Mouse (Mus musculus): ENCODE results near the gene Tas2r135. TPM values are rescaled to one million over a fixed set of nuclear protein-coding genes. Genes with fewer than 3 reads are reported as not detected.

Tas2r135 gene
- total and polyA plus RNA-seq, 3 experiments = 0.62 to 4.4 TPM; not detected in 1

DNA sequence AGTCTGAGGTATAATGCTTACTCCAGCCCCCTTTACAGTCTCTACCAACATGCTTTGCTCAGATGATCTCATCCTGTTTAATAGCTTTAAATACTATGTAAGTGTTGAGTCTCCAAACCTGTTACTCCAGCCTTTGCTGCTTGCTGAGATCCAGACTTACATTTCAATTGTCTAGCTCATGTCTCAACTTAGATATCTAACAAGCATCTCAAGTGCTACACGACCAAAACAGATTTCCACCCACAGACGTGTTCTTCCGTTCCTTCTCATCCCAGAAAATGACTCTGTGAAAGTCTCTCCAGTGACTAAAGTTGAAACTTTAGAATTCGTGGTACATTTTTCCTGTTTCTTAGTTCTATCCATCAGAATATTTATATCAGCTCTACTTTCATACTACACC is 21.1 kb downstream of the Tas2r135 start:
- no peak for DNase-seq

DNA sequence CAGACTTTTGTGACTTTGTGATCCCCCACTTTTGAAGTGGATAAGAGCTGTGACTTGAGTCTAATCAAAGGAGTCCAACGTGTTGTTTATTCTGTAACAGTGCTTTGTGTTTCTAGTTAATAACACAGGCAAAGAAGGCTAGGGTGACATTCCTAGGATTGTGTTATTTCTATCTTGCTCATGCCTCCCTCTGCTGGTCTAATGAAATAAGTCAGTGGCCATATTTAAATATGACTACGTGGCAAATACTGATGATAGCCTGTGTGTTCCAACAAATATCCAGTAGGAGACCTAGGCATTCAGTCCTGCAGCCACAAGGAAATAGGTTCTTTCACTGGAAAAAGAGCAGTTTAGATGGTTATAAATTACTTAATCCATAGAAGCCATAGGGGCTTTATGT is 28.3 kb downstream of the Tas2r135 start:
- no peak for DNase-seq

DNA sequence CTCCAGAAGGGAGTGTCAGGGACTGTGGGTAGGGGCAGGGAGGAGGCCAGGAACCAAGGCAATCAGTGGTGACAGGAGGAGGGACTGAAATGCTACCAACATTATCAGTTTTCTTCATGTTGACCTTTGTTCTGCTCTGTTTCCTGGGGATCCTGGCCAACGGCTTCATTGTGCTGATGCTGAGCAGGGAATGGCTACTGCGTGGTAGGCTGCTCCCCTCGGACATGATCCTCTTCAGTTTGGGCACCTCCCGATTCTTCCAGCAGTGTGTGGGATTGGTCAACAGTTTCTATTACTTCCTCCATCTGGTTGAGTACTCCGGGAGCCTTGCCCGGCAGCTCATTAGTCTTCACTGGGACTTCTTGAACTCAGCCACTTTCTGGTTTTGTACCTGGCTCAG is 29.2 kb downstream of the Tas2r135 start, which contains the start of gene Tas2r126:
Tas2r126 (plus strand) TSS at position 90 of the 400 bp plus-strand sequence.
- DNase-seq = peak; percentile 18

DNA sequence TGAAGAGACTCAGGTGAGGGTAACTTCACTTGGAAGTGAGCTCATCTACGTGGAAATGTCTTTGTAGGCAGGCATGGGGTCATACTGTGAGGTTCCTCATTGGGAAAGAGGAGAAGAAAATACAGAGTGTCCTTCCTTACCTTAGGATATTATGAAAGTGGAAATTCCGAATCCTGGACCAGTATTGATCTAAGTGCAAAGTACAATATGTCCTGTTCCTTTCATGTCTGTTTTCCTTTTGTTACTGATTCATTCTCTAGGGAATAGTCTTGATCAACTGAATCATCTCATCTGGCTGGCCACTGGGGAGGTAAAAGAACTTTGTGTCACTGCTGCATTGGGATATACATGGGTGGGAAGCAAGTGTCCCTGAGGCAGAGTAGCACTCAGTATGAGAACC is 30.3 kb downstream of the Tas2r135 start:
- no peak for DNase-seq

DNA sequence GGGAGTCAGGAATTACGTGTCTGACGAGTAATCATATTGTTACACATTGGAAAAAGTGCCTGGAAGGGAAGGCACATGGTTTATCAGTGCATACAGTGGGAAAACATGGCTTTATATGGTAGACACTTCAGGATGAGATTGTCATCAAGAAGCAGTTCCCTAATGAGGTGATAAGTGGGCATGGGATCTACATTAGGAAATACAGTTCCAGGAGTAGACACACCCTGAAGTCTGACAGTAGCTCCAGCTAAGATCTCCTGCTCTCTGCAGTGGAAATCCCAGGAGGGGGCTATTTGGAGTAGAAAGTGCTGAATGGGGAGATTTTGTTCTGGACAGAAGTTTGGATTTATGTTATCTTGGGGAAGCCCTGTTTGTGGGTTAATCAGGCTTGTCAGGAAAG is 36.2 kb downstream of the Tas2r135 start:
- no peak for DNase-seq

DNA sequence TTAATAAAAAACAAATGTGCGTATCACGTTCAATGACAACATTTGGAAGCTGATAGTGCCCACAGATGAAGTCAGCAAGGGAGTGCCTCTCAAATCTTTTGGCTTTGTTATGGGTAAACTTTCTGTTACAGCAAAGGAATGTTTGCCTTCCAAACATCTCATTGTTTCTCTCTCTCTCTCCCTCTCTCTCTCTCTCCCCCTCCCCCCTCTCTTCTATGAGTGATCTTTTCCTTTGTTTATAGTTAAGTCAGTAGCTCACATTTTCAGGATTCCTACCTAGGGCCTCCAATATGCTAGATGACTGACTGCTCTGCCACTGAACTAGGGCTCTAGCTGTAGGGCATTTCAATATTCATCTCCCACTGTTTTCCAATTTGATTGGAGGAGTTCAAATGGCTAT is 39.3 kb downstream of the Tas2r135 start:
- no peak for DNase-seq

DNA sequence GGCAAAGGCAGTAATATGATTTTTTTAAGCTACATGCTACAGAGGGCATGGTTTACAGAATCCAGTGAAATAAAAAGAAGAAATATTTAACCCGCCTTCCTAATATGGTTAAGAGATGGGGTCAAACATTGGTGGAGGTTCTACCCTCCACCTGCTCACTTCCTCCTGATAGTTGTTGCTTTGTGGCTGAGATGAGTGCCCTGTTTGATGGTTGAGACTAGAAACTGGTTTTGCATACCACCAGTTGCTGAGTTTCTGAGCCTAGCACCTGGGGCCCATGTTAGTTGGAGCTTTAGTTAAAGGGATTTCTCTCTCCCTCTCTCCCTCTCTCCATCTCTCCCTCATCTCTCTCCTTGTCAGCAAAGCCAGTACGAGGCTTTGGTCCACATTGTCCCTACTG is 42.1 kb downstream of the Tas2r135 start:
- DNase-seq = no peak

Other genes starting within 250 kb of the Tas2r135 start
- gene Tas2r144, start 190.1 kb upstream of the Tas2r135 start, total RNA-seq (2021) = not detected
- not detected in 2 replicates for gene Tas2r144, start 190.1 kb upstream of the Tas2r135 start, polyA plus RNA-seq (2012; rRNA removed)
- 100 to 1,000 TPM; 104 to 312 TPM for gene Gstk1, start 159.5 kb upstream of the Tas2r135 start, total RNA-seq (2021)
- 78.8 and 113 TPM in 2 replicates for gene Gstk1, start 159.5 kb upstream of the Tas2r135 start, polyA plus RNA-seq (2012; rRNA removed)
- 1 to 10 TPM in 1 of 2 experiments, under 1 TPM in 1; 0.35 to 3.2 TPM for gene Tmem139, start 143.5 kb upstream of the Tas2r135 start, total RNA-seq (2021)
- 0.17 and 0.30 TPM in 2 replicates for gene Tmem139, start 143.5 kb upstream of the Tas2r135 start, polyA plus RNA-seq (2012; rRNA removed)
- gene Casp2, start 140.4 kb upstream of the Tas2r135 start, total RNA-seq (2021) = 10 to 100 TPM; 16.5 to 20.2 TPM
- gene Casp2, start 140.4 kb upstream of the Tas2r135 start, polyA plus RNA-seq (2012; rRNA removed) = 9.1 and 12.9 TPM in 2 replicates
- gene Clcn1, start 118.7 kb upstream of the Tas2r135 start, total RNA-seq (2021) = under 1 TPM in 1 of 2 experiments, not detected in 1; 0.23 TPM
- 0.06 and 0.08 TPM in 2 replicates for gene Clcn1, start 118.7 kb upstream of the Tas2r135 start, polyA plus RNA-seq (2012; rRNA removed)
- under 1 TPM; 0.14 to 0.17 TPM for gene Fam131b, start 80.8 kb upstream of the Tas2r135 start, total RNA-seq (2021)
- 0.04 and 0.11 TPM in 2 replicates for gene Fam131b, start 80.8 kb upstream of the Tas2r135 start, polyA plus RNA-seq (2012; rRNA removed)
- gene Zyx, start 55.8 kb upstream of the Tas2r135 start, total RNA-seq (2021) = 100 to 1,000 TPM in 1 of 2 experiments, 10 to 100 TPM in 1; 96.9 to 121 TPM
- gene Zyx, start 55.8 kb upstream of the Tas2r135 start, polyA plus RNA-seq (2012; rRNA removed) = 192 and 204 TPM in 2 replicates
- under 1 TPM; 0.23 to 0.86 TPM for gene Epha1, start 32.2 kb upstream of the Tas2r135 start, total RNA-seq (2021)
- gene Epha1, start 32.2 kb upstream of the Tas2r135 start, polyA plus RNA-seq (2012; rRNA removed) = 0.18 and 0.37 TPM in 2 replicates
- 1 to 10 TPM in 1 of 2 experiments, under 1 TPM in 1; 0.90 to 7.2 TPM for gene Tas2r143, start 5.2 kb upstream of the Tas2r135 start, total RNA-seq (2021)
- gene Tas2r143, start 5.2 kb upstream of the Tas2r135 start, polyA plus RNA-seq (2012; rRNA removed) = 0.50 and 0.63 TPM in 2 replicates
- gene Tas2r126, start 29.1 kb downstream of the Tas2r135 start, total RNA-seq (2021) = 1 to 10 TPM in 1 of 2 experiments, under 1 TPM in 1; 0.66 to 4.8 TPM
- gene Tas2r126, start 29.1 kb downstream of the Tas2r135 start, polyA plus RNA-seq (2012; rRNA removed) = 0.11 TPM in 1 of 2 replicates, not detected in the other
- not detected for gene Olfr458, start 59.8 kb downstream of the Tas2r135 start, total RNA-seq (2021)
- gene Olfr458, start 59.8 kb downstream of the Tas2r135 start, polyA plus RNA-seq (2012; rRNA removed) = not detected in 2 replicates
- not detected for gene Olfr457, start 70.9 kb downstream of the Tas2r135 start, total RNA-seq (2021)
- not detected in 2 replicates for gene Olfr457, start 70.9 kb downstream of the Tas2r135 start, polyA plus RNA-seq (2012; rRNA removed)
- not detected for gene Olfr456, start 81.8 kb downstream of the Tas2r135 start, total RNA-seq (2021)
- gene Olfr456, start 81.8 kb downstream of the Tas2r135 start, polyA plus RNA-seq (2012; rRNA removed) = not detected in 2 replicates
- gene Olfr455, start 142.2 kb downstream of the Tas2r135 start, total RNA-seq (2021) = not detected
- not detected in 2 replicates for gene Olfr455, start 142.2 kb downstream of the Tas2r135 start, polyA plus RNA-seq (2012; rRNA removed)
- not detected for gene Tcaf3, start 192.3 kb downstream of the Tas2r135 start, total RNA-seq (2021)
- not detected in 2 replicates for gene Tcaf3, start 192.3 kb downstream of the Tas2r135 start, polyA plus RNA-seq (2012; rRNA removed)
- gene Tcaf2, start 239.8 kb downstream of the Tas2r135 start, total RNA-seq (2021) = 10 to 100 TPM; 10.6 to 14.6 TPM
- gene Tcaf2, start 239.8 kb downstream of the Tas2r135 start, polyA plus RNA-seq (2012; rRNA removed) = 1.4 and 3.4 TPM in 2 replicates